Mouse (Mus musculus) frontal cortex, adult 2 months (tissue): Measurements from ENCODE around the gene Gfpt1. TPM values are rescaled to one million over a fixed set of nuclear protein-coding genes. Genes with fewer than 3 reads are reported as not detected.
"Not testable (repeated sequence)": the region's sequence is repeated elsewhere in the genome, so short reads cannot be mapped to it uniquely, and the experiment has no call there.

Experiments used
- DNase-seq, 2 experiments: peaks; one replicate each; pipeline ENCODE4 v3.0.0; 2022; ENCODE audit warnings: low spot score in 1 of 2; ENCODE audit errors: extremely low spot score in 1 of 2
- polyA plus RNA-seq: library from polyadenylated mRNA; depleted of rRNA; stranded (reverse); fragments of >200 nt; gene quantifications from 2 replicates; pipeline ENCODE4 v1.2.3, GENCODE M21; 2012

Gfpt1 gene
- polyA plus RNA-seq, 1 experiment = 29.4 TPM

GRCm38 (mm10) chr6:87040971-87041370 is 1.7 kb upstream of the Gfpt1 start:
- DNase-seq = peak in 1 of 2 experiments; percentile 39

DNA sequence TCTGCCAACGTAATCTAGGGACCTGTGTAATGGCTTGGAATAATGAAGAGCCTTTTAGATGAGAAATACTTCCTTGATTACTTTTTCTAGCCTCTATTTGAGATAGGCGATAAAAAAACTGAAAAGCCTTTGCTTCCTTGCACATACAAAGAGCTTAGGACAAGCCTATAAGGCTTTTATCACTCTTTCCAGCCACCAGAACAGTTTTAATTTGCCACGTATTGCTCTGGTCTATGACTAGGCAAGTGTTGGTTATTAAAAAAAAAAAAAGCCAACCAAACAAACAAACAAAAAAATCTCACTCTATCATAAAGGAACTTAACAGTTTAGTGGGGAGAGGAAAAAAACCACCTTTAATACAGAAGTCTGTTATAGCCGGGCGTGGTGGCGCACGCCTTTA is 1.2 kb upstream of the Gfpt1 start:
- DNase-seq = no peak

DNA sequence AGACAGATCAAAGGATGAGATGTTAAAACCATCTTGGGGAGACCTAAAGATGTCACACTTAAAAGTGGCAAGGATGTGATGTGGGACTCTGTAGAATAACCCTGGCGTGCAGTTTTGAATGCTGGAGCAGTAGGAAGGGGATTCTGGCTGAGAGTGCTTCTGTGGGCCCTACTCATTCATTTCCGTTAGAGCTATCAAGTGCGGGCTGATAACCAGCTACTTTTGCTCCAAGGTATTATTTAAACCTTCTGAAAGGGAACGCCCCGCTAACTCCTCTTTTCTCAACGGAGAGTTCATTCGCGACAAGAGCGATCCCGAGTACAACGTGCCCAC is 676 bp upstream of the Gfpt1 start:
- DNase-seq = no peak

- no peak for DNase-seq
Measured at GRCm38 (mm10) chr6:87043131-87043516, 478 bp downstream of the Gfpt1 start.

DNA sequence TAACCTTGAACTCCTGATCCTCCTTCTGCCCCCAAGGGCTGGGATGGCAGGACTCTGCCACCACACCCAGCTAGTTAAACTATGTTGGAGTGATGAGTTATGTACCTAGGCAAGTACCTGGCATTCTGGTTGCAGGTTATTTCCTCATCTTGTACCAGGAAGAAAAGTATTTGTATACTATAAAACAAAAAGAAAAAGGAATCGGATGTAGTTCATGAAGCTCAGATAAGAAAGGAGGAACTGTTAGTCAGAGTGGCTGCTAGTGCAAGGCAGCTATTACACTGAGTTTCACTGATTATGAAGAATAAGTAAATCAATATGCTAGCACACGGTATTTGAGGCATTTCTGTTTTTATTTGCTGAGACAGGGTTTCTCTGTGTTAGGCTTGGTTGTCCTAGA is 2.2 kb downstream of the Gfpt1 start:
- no peak for DNase-seq

- no peak for DNase-seq
Measured at GRCm38 (mm10) chr6:87045507-87045906, 2.9 kb downstream of the Gfpt1 start.

DNA sequence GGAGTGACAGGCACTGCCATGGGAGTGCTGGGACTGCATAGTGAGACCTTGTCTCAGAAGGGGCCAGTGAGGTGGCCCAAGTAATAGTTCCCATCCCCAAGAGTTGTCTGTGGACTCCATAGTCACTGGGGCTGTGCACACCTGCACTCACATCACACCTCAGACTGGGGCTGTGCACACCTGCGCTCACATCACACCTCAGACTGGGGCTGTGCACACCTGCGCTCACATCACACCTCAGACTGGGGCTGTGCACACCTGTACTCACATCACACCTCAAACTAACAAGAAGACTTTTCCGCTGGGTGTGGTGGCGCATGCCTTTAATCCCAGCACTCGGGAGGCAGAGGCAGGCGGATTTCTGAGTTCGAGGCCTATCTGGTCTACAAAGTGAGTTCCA is 6.1 kb downstream of the Gfpt1 start:
- not testable (repeated sequence) for DNase-seq

DNA sequence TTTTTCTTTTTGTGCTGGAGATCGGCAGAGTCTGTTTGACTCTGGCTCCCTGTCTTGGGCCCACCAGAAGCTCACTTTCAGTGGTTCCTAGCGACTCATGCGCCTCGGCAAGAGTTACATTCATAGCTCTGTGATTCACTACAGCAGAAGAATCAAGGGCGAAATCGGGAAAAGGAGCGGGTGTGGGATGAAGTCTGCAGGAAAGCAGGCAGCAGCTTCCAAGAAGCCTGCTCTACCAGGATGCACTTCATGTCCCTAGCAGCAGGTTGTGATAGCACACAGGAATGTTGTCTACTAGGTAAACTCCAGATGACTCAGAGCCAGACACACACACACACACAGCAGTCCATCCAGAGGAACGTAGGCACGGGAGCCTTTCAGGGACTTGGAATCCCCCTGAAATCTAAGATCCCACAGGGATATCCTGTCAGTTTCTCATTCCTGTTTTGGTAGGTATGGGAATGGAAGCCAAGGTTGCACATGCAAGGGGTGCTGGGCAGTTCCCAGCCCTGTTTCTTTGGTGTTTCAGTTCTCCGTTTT is 9.3 kb downstream of the Gfpt1 start:
- peak in 1 of 2 experiments; percentile 48 for DNase-seq

GRCm38 (mm10) chr6:87054193-87054592 is 11.5 kb downstream of the Gfpt1 start:
- DNase-seq = no peak

- no peak for DNase-seq
Measured at GRCm38 (mm10) chr6:87059754-87060153, 17.1 kb downstream of the Gfpt1 start.

DNA sequence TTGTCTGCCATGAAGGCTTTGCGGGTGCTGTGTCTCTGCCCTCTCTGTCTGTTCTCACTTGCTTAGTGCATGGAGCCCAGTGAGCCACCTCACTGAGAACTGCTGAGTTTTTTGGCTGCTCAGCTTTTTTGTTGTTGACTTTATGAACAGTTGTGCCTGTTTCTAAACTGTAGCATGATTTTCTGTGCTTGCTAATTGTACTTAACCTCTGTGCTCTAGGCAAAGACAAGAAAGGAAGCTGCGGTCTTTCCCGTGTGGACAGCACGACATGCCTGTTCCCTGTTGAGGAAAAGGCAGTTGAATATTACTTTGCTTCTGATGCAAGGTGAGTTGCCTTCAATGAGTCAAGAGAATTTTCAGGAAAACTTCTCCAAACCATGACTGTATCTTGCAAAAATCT is 20.9 kb downstream of the Gfpt1 start:
- DNase-seq = no peak

- DNase-seq = no peak
Measured at GRCm38 (mm10) chr6:87068209-87068608, 25.6 kb downstream of the Gfpt1 start.

DNA sequence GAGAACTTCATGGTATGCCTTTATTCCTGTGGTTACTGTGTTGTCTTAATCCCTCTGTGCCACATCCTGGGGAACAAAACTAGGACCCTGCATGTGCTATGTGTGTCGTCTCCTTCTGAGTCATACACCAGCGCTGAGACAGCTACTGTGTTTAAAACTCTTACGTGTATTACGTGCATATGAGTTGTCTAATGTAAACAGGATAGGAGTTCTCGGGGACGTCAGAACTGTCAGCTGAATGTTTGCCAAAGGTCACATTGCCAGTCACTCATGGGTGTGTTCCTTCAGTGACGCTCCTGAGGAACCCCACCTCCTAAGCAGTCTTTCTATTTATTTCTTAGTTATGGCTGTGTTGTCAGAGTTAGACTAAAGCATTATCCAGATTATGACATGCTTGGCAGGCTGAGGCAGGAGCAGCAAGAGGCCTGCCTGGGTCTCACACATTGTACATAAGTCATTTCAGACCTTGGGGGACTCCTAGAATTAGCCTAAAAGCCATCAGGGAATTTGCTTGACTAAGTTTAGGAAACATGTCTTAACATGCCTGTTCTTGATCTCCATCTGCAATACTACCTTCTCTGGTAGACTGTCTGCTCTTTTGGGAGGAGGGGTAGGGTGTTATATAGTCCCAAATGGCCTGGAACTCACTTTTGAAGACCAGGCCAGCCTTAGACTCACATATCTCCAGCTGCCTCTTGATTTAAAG is 26.7 kb downstream of the Gfpt1 start:
- no peak for DNase-seq

DNA sequence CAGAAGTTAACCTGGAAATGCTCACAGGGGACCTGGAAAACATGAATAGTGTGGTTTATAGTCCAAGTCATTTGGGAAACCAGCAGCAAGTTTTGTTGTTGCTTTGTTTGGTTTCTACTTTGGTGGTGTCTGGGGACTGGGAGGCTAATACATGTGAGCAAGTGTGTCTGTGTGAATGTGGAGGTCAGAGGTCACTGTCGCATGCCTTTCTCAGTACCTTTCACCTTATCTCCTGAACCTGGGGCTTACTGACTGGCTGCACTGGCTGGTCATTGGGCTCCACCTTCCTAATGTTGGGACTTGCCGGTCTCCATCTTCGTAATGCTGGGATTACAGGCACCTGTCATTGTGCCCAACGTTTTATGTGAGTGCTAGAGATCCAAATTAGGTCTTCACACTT is 28.0 kb downstream of the Gfpt1 start:
- DNase-seq = no peak

GRCm38 (mm10) chr6:87072759-87073158 is 30.1 kb downstream of the Gfpt1 start:
- DNase-seq = no peak

DNA sequence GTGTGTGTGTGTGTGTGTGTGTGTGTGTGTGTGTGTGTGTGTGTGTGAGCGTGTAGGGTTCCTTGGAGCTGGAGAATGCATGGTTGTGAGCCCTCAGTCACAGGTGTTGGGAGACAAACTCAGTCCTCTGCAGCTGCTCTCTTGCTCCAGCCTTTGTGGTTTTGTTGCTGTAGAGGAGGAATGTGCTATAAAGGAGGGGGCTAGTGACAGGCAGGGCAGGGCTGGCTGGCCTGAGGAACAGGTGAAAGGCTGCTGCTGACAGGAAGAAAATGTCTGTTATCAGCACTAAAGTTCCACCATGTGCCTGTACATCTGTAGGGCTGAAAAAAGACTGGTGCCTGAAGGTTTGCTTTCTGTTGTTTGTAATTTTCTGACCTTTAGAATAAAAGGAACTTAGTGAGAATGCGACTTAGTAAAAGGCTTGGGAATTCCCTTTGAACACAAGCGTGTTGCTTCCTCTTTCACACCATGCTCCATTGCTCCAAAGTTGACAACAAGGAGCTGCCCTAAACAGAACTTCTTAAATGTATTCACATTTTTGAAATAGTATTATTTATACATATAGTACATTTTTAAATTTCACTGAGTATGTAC is 32.5 kb downstream of the Gfpt1 start:
- no peak for DNase-seq

GRCm38 (mm10) chr6:87079457-87079856 is 36.8 kb downstream of the Gfpt1 start:
- no peak for DNase-seq

- DNase-seq = no peak
Measured at GRCm38 (mm10) chr6:87085026-87085425, 42.4 kb downstream of the Gfpt1 start.

- no peak for DNase-seq
Measured at GRCm38 (mm10) chr6:87088356-87088755, 45.7 kb downstream of the Gfpt1 start.

DNA sequence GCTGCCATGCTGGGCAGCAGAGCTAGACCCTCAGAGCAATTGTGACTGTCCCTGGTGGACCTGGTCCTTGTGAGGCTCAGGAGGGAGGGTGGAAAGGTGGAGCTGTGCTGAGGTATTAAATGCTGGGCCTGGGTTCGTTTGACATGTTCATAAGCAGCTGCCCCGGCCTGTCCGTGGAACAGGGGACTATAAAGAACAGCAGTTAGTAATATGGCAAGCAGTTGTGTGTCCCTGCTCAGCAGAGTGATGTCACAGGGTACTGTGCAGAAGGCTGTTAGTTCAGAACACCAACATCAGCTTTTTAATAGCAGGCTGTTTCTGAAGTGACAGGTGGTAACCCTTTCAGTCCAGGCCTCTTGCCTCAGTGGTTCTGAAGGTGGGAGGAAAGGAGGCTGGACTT is 48.2 kb downstream of the Gfpt1 start:
- DNase-seq = no peak

GRCm38 (mm10) chr6:87092476-87092875 is 49.8 kb downstream of the Gfpt1 start:
- DNase-seq = no peak

DNA sequence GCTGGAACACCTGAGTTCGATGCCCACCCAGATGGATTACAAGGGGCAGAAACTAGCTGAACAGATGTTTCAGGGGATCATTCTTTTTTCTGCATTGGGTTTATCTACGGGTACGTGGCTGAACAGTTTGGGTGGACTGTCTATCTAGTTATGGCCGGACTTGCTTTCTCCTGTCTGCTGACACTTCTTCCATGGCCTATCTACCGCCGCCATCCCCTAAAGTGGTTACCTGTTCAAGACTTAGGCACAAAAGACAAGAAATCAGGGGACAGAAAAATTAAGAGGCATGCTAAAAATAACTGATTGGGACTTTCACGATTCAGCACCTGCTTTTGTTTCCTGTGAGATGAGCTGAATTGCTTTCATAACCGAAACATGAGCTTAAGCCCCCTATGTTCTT is 51.0 kb downstream of the Gfpt1 start:
- not testable (repeated sequence) for DNase-seq
